Mouse (Mus musculus) embryonic fibroblast, embryonic 13.5 days (primary cell): ENCODE results near the gene Zan.

Experiments
- CTCF ChIP-seq: IDR thresholded peaks from 2 replicates; pipeline ENCODE4 v1.5.1; 2011; ENCODE audit warnings: mild to moderate bottlenecking, control low read depth, low read length, moderate library complexity, borderline replicate concordance; ENCODE audit not compliant: insufficient read depth
- POLR2A ChIP-seq: IDR thresholded peaks from 2 replicates; pipeline ENCODE4 v1.6.1; 2011; ENCODE audit warnings: low read depth, mild to moderate bottlenecking, control low read depth, low read length, moderate library complexity

DNA sequence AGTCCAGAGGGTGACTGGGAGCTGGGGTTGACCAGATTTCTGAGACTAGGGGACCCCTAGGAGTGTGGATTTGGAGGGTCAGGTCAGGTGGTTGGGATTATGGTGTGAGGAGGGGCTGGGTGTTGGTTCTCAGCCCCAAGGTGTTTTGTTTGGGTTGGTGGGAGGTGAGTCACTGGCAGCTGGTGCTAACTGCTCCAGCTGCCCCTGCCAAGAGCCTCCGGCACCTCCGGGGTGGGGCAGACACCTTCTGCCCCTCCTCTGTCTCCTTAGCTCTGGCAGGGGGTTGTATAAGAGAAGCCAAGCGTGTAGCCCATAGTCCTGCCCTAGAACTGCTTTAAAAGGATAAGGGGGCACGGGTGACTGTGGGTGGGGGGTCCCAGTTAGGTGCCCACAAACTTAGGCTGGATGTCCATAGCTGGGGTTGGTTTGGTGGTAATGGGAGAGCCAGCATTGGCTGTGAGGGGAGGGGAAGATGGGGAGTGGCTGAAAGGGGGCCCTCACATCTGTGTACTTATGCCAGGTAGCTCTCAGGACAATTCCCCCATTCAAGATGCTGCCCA lies 102.3 kb downstream of the Zan start:
- TF ChIP-seq CTCF (no peak), POLR2A (no peak)
